Mouse (Mus musculus) T-helper 2 cell (primary cell): Measurements from ENCODE around the gene Rhof.

Source experiments
- in situ Hi-C: fragments of 300-600 bp; cut with MboI, MseI; formaldehyde crosslinking; loops from one replicate; pipeline ENCODE4 v1.15.1; 2025; ENCODE audit warnings: high pct_unique_total_duplicates

Rhof gene

DNA sequence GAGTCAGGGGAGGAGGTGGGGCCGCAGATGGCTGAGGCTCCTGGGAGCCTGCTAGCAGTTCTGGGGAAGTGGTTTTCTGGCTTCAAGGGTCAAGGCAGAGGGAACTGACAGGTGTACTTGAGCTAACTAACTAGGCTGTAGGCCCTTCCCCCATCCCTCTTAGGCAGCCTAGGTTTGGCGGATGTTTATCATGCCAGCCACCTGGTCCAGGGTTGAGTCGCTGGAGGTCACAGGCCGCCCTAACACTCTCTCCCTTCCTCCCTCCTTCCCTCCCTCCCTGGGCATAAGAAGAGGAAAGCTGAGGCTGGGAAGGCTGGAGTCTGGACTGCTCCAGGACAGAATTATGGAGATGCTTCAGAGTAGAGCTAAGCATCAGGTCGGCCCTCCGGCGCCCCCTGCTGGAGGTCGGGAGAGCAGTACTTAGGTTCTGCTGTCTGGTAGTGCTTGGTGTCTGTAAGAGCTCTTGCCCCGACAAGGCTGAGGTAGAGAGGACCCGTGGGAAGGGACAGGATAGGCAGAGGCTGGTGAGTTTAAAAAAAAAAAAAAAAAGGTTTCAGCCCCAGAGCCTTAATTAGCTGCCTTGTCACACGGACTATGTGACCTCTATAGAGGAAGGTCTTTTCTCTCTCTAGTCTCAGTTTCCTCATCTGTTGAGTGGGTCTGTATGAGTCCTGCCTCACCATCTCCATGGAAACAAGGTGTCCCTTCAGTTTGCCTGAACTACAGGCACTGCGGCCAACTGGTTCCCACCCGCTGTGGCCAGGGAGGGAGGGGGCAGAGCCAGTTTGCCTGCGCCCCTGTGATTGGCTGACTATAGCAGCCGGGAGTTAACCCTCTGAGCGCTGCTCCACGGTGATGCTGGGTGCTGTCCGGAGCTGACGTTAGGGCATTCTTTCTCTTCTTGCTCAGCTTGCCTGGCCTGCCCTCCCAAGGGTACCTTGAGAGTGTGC lies 17.2 kb upstream of the Rhof start:
- in situ Hi-C loops = loop anchor here (5.0 to 25.0 kb wide), 4 partner anchors 72 to 1762 kb away; partner anchors contain the start of genes Ccdc63, Kmt5a, Naa25 and Sbno1

DNA sequence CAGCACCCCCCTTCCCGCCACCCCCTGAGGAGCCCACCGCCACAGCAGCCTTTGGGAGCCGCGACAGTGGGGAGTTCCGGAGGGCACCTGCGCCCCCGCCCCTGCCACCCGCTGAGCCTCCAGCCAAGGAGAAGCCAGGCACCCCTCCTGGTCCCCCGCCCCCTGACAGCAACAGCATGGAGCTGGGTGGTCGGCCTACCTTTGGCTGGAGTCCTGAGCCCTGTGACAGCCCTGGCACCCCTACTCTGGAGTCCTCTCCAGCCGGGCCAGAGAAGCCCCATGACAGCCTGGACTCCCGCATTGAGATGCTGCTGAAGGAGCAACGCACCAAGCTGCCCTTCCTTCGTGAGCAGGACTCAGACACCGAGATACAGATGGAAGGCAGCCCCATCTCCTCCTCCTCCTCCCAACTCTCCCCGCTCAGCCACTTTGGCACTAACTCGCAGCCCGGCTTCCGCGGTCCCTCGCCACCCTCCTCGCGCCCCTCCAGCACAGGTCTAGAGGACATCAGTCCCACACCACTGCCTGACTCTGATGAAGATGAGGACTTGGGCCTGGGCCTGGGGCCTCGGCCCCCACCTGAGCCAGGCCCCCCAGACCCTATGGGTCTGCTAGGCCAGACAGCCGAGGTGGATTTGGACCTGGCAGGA lies 15.7 kb upstream of the Rhof start:
- in situ Hi-C loops = loop anchor here (25.0 kb wide), 3 partner anchors 1011 to 1761 kb away; partner anchors contain the start of genes Ccdc63, Kmt5a, Naa25 and Sbno1

DNA sequence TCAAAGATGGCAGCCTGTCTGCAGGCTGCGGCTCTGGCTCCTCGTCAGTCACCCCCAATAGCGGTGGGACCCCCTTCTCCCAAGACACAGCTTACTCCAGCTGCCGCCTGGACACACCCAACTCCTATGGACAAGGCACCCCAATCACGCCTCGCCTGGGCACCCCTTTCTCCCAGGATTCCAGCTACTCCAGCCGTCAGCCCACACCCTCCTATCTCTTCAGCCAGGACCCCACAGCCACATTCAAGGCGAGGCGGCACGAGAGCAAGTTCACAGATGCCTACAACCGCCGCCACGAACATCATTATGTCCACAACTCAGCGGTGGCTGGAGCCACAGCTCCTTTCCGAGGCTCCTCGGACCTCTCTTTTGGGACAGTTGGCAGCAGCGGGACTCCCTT lies 15.1 kb upstream of the Rhof start:
- in situ Hi-C loops = loop anchor here (25.0 kb wide), 3 partner anchors 1010 to 1760 kb away; partner anchors contain the start of genes Ccdc63, Kmt5a, Naa25 and Sbno1

DNA sequence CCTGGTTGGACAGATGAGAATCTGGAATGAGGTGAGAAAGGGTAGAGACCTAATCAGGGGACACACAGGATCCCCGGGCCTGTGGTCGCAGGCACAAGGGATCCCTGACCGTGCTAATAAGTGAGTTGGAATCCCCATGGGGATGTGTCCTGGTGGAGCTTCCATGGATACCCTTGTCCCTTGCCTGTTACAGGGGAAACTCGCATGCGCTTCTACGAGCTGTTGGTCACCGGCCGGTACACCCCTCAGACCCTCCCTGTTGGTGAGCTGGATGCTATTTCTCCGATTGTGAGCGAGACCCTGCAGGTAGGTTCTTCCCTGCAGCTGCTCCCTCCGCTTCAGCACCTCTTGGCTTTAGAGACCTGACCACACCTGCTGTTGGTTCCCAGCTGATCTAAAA lies 13.9 kb upstream of the Rhof start:
- in situ Hi-C loops = loop anchor here (25.0 kb wide), 3 partner anchors 1009 to 1759 kb away; partner anchors contain the start of genes Ccdc63, Kmt5a, Naa25 and Sbno1

DNA sequence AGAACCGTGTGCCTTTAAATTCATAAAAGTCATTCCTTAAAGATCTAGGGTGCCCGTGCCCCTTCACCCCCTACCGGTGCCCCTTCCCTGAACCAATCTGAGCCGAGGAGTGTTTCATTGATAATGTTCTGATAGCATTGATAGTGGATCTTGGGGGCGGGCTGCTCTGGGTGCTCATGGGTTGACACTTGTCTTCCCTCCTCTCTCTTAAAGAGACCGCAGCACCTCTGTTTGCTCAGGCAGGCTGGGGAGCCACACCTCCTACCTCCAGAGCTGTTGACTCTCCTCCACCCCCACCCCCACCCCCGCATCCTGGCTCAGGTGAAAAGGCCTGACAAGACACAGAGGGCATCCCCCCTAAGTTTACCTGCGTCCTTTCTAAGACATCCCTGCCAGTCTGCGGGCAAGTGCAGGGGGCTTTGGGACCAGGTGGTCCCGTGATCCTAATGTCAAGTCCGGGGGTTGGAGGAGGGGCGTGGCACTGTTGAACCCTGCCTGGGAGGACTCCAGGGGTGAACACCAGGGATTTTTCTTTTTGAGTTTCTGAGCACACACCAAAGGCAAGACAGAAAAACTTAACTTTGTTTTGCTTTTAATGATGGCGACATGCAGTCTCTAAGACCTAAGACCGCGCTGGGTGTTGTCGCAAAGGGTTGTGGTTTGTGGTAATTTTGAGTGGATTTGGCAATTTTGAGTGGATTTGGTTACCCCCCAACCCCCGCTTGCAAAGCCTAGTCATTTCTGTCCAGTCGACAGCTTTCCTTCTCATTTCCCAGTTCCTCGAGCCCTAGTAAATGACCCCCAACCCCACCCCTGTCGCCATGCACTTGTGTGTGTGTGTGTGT lies 12.5 kb upstream of the Rhof start:
- in situ Hi-C loops = loop anchor here (25.0 kb wide), 3 partner anchors 1008 to 1758 kb away; partner anchors contain the start of genes Ccdc63, Kmt5a, Naa25 and Sbno1

DNA sequence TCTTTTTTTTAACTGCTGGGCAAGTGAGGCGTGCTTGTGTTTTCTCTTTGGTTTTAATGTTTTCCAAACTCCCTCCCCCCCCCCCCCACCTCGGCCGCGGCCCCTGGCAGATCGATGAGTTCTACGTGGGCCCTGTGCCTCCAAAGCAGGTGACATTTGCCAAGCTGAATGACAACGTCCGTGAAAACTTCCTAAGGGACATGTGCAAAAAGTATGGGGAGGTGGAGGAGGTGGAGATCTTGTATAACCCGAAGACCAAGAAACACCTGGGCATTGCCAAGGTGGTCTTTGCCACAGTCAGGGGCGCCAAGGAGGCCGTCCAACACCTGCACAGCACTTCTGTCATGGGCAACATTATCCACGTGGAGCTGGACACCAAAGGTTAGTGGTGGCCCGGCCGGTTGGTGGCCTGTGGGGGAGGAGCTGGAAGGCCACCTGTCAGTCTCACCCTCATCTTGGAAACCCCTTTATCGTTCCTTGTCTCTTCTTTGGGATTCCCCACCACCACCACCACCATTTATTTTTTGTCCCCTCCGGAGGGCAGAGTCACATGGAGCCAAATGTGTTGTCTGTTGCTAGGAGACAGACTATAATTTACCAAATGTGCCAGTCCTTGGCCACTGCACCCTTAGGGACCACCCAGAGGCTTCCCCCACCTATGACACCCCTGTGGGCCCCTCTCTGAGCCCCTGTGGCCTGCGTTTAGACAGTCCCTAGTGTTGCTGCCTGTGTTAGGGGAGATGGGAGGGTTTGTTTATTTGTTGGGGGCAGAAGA lies 11.7 kb upstream of the Rhof start:
- in situ Hi-C loops = loop anchor here (25.0 kb wide), 3 partner anchors 1007 to 1757 kb away; partner anchors contain the start of genes Ccdc63, Kmt5a, Naa25 and Sbno1

DNA sequence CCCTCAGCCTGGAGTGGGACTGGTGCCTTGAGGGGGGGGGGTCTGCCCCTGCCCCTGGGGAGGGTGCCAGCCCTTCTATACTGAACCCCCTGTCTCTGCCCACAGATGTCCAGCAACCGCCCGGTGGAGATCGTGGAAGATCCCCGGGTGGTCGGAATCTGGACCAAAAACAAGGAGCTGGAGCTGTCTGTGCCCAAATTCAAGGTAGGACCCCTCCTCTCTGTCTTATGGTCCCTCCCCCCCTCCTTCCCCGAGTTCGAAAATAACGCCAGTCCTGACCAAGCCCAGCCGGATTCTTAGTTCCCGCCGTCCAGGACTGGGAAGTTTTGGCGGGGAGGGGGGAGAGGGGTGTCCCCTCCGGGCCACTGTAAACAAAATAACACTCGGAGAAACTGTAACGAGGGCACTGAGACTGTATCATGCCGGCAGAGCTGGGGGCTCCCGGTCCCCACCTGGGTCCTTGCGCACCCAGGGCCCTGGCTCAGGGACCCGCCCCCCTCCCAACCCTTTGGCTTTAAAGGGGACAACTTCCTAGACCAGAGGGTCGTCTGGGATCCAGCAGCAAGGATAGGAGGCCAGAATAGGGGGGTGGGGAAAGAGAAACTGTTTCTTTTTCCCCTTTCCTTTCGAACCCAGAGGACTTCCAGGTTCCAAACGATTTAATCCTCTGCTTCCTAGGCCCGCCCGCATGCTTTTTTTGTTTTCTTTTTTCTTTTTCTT lies 10.9 kb upstream of the Rhof start:
- in situ Hi-C loops = loop anchor here (25.0 kb wide), 3 partner anchors 1006 to 1756 kb away; partner anchors contain the start of genes Ccdc63, Kmt5a, Naa25 and Sbno1

DNA sequence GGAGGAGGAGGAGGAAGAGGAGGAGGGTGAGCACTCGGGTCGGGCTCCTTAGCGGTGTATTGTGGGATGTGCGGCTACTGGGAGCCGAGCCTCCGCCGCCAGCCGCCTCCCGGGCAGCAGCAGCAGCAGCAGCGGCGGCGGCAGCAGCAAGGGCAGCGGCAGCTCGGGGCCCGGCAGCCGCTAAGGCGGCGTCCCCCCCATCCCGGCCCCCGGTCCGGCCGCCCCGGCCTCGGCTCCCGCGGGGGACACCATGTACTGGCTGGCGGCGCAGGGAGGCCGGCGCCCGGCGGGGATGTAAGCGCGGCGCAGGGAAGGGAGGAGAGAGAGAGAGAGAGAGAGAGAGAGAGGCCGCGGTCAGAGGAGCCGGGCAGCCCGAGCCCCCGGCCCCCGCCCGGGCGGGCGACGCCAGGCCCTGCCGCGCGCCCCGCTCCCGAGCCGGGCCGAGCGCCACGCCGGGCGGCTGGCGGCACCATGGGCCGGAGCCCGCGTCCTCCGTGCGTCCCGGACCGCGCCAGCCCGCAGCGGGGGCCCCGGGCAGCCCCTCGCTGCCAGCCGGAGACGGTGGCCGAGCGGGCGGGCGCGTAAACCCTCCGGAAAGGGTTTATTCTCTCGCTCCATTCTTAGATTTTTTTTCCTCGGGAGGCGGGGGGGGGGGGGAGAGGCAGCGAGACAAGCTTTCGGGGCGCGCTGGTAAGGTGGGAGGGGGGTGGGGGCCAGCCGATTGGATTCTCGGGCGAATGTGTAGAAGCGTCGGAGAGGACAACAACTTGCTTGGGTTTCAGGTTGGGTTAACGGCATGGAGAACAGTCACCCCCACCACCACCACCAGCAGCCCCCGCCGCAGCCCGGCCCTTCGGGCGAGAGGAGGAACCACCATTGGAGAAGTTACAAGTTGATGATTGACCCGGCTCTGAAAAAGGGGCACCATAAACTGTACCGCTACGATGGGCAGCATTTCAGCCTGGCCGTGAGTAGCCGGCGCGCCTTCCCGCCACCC lies 10.0 kb upstream of the Rhof start, which contains the start of gene Setd1b:
TSS of gene Setd1b (plus strand) at position 33 of the 997 bp plus-strand sequence.
- in situ Hi-C loops = loop anchor here (25.0 kb wide), 3 partner anchors 1005 to 1755 kb away; partner anchors contain the start of genes Ccdc63, Kmt5a, Naa25 and Sbno1

DNA sequence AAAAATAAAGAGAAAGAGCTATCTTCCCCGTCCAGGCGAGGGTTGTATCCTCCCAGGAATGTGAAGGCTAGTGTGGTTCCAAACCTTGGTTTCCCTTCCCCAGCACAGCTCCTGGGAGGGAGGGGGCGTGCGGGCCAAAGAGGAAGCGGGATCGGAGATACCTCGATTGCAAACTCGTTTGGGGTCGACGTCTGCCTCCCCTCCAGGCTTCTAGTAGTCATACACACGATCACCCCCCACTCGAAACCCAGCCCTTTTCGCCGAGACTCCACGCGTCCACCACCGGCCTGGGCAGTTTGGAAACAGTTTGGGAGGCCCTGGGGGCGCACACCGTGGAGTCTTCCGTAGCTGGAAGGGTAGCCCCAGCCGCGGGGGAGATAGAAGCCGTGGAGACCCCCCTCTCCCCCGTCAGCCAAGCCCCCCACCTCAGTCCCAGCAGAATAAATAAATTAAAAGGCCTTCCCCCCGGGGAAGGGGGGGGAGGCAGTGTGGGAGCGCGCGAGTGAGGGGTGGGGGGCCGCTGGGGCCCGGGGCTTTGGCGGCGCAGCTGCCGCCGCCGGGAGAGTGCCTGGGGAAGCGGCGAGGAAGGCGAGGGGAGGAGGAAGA lies 9.2 kb upstream of the Rhof start:
- in situ Hi-C loops = loop anchor here (25.0 kb wide), 3 partner anchors 1004 to 1754 kb away; partner anchors contain the start of genes Ccdc63, Kmt5a, Naa25 and Sbno1

DNA sequence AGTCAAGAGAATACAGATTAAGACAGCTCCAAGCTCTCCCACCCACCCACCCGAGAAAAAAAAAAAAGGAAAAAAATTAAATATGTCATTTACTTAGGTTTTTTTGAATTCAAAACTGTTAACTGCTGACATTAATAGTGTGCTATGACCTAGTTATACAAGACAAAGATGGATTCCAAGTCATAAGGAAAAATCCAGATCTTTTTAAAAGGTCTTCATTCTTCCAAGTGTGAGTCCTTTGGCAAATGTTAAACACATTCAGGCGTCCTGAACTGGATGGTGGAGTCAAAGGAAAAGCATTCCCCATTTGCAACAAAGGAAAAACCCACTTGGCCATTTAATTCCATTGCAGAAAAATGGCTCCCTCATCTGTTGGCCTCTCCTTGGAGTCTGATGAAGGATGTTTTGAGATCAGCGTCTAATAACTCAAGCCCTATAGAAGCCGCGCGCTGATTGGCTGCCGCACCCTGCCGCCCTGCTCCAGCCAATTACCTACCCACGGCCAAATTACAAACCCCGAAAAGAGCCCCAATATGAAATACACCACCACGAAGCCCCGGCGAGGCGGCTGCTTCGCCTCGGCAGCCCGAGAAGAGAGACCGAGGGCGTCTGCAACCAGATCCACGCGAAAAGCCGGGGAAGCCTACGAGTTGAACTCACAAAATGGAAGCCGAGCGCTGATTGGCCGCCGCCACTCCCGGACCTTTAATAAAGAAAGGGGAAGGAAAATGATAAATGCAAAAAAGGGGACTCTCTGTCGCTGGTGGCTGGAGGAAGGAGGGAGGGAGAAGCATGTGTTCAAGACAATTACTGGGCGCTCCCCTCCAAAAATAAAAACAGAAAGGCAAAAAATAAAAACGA lies 8.4 kb upstream of the Rhof start:
- in situ Hi-C loops = loop anchor here (25.0 kb wide), 3 partner anchors 1004 to 1754 kb away; partner anchors contain the start of genes Ccdc63, Kmt5a, Naa25 and Sbno1

DNA sequence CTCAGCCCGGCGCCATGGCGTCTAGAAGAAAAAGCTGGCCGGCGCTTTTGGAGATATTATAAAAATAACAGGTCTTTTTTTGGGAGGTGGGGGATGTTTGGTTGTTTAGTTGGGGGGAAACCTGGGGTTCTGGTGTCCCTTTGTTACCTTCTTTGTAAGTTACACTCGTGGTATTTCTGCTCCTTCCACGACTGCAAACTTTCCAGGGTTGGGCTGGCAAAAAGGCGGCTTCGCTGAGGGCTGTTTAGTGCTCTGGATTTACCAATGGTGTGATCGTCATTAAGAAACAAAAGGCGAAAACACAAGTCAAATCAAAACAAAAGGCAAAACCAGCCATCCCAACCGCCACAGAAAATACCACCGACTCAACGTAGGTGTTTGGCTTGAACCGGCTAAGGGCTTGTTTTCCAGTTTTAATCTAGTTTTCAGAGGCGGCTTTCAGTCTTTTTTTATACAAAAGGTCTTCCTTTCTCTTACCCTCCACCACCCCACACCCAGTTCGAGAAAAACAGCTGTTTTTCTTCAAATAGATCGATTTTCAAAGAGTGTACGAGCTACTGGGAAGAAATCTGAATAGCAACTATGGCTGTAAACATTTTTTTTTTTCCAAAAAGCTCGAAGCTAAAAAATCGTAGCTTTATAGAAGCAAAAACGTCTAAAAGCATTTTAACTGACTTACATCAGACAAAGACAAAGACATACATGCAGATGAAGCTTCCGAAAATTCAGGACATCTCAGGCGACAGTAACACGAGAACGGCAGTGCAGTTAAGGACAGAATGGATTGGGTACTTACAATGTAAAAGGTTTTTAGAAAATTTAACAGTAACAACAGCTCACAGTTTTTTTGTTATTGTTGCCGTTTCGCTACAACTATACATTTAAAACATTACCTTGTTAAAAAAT lies 7.5 kb upstream of the Rhof start:
- in situ Hi-C loops = loop anchor here (10.0 to 25.0 kb wide), 4 partner anchors 1003 to 1753 kb away; partner anchors contain the start of genes Ccdc63, Kmt5a, Naa25 and Rilpl1

DNA sequence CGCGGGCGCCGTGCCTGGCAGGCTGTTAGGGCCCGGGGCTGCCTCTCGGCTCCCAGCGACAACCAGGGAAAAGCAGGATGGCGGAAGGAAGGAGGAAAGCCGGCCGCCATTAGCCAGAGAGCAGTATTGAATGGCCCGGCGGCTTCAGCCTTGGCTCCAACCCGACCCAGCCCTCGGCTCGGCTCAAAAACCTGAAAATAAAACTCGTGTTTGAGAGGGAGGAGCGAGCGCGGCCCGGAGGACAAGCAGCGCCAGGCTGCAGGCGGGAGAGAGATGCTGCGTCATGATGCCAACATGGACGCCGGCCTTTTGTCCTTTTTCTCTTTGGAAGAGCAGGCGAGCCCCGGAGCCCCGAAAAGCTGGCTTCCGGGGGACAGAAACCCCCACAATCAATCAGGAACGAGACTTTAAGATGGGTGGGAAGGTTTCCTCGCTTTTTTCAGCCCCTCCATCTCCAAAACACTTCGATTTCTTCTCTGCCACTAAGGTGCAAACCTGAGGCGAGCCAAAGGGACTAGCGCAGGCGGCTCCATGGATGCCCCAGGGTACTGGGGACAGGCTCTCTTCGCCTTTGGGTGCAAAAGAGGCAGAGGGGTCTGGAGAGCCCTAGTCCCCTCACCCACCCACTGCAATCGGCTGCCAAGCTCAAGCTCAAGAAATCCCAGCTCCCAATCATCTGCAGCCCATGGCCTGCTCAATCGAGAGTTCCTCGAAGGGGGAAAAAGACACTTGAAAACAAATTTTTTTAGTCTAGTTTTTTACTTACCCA lies 6.6 kb upstream of the Rhof start:
- in situ Hi-C loops = loop anchor here (10.0 to 25.0 kb wide), 4 partner anchors 1002 to 1752 kb away; partner anchors contain the start of genes Ccdc63, Kmt5a, Naa25 and Rilpl1

DNA sequence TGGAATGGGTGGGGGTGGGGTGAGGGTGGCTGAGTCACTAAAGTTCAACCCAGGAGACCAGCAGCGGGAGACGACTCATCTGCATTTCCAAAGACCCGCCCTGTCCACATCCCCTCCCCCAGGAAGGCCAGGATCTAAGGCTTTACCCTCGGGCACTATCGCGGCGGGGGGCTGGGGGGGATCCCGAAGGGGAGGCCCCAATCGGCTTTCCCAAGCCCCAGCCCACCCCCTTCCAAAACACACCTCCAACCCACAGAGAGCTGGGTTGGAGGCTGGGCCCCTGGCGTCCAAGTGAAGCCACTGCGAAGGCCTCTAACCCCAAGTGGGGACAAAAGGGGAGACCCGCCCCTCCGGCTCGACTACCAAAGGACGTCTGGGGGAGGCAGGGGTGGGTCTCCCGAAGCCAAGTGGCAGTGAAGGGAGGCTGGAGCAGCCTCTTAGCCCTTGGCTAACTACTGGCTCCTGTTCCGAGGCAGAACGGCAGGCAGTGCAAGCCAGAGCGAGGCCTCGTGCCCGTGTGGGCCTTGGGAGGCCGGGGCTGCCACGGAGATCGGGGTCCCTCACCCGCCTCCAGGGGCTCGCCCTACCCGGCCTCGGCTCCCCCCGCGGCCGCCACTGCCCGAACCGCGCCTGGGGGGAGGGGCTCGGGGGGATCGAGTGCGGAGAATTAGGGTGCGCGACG lies 5.9 kb upstream of the Rhof start:
- in situ Hi-C loops = loop anchor here (10.0 to 25.0 kb wide), 4 partner anchors 1001 to 1751 kb away; partner anchors contain the start of genes Ccdc63, Kmt5a, Naa25 and Rilpl1

DNA sequence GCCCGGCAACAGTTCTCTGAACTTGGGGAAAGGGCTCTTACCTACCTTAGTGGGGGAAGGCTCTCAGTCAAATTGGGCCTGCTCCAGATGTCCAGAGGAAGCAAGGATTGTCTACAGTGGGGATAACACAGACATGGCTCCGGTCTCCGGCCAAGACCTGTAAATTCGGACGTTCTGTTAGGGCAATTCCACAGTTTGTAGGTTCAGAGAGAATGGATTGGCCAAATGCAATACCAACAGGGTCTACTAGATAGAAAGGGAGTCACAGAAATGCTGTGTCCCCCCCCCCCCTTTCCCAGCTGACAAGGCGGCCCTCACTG lies 5.4 kb upstream of the Rhof start:
- in situ Hi-C loops = loop anchor here (10.0 to 25.0 kb wide), 4 partner anchors 1001 to 1751 kb away; partner anchors contain the start of genes Ccdc63, Kmt5a, Naa25 and Rilpl1
